Mouse (Mus musculus) liver, embryonic 11.5 days (tissue): Measurements from ENCODE around the gene Coro1b. TPM values are rescaled to one million over a fixed set of nuclear protein-coding genes. Genes with fewer than 3 reads are reported as not detected.
"Not testable (repeated sequence)": the region's sequence is repeated elsewhere in the genome, so short reads cannot be mapped to it uniquely, and the experiment has no call there.

Source experiments
- ATAC-seq: fragments of 200-750 bp; cut with Nextera tagmentation; replicated peaks from 2 replicates; pipeline ENCODE4 v1.8.0; 2017; ENCODE audit warnings: moderate number of reproducible peaks, mild to moderate bottlenecking, moderate TSS enrichment, moderate library complexity; ENCODE audit not compliant: low FRiP score
- DNase-seq: peaks from one replicate; pipeline ENCODE4 v3.0.0-alpha.2; 2017; ENCODE audit warnings: low spot score
- H3K27ac ChIP-seq: fragments of 300-500 bp; sonication (generic); 2 replicates; pipeline ENCODE4 v1.5.1; 2014; ENCODE audit warnings: mild to moderate bottlenecking, low read depth, low read length, control low read depth
- H3K27me3 ChIP-seq: fragments of 300-500 bp; sonication (generic); replicated peaks from 2 replicates; pipeline ENCODE4 v1.6.1; 2014; ENCODE audit warnings: low read length, mixed read lengths; ENCODE audit not compliant: control insufficient read depth, insufficient read depth
- H3K36me3 ChIP-seq: fragments of 300-500 bp; sonication (generic); 2 replicates; pipeline ENCODE4 v1.6.1; 2014; ENCODE audit warnings: mild to moderate bottlenecking, low read length, moderate library complexity, mixed read lengths; ENCODE audit not compliant: control insufficient read depth, insufficient read depth
- H3K4me1 ChIP-seq: fragments of 300-500 bp; sonication (generic); replicated peaks from 2 replicates; pipeline ENCODE4 v1.6.1; 2014; ENCODE audit warnings: low read length, mixed read lengths; ENCODE audit not compliant: control insufficient read depth, insufficient read depth
- H3K4me2 ChIP-seq: fragments of 300-500 bp; sonication (generic); 2 replicates; pipeline ENCODE4 v1.6.1; 2014; ENCODE audit warnings: mild to moderate bottlenecking, control low read depth, moderate library complexity
- H3K4me3 ChIP-seq: fragments of 300-500 bp; sonication (generic); 2 replicates; pipeline ENCODE4 v1.5.1; 2014; ENCODE audit warnings: low read depth, low read length, control low read depth
- H3K9ac ChIP-seq: fragments of 300-500 bp; sonication (generic); 2 replicates; pipeline ENCODE4 v1.6.1; 2014; ENCODE audit warnings: low read depth, low read length, control low read depth
- H3K9me3 ChIP-seq: fragments of 300-500 bp; sonication (generic); 2 replicates; pipeline ENCODE4 v1.6.1; 2016; ENCODE audit warnings: low read length, inconsistent platforms, mixed read lengths; ENCODE audit not compliant: control insufficient read depth
- WGBS: fragments of 180-500 bp; shearing (Covaris S2); extraction: QIAGEN DNeasy Blood & Tissue Kit; methylation state at CpG from one replicate; pipeline ENCODE4 v1.1.7; 2014; 5-methylcytosine and 5-hydroxymethylcytosine counted together
- polyA plus RNA-seq: library from polyadenylated mRNA; unstranded; fragments of >200 nt; fragmentation: Nextera tagmentation; extraction: Ambion mirVana; gene quantifications from 2 replicates; pipeline ENCODE4 v1.2.1, GENCODE M21; 2014

Coro1b gene
- polyA plus RNA-seq, 1 experiment from 2014 or later, result 126 TPM

DNA sequence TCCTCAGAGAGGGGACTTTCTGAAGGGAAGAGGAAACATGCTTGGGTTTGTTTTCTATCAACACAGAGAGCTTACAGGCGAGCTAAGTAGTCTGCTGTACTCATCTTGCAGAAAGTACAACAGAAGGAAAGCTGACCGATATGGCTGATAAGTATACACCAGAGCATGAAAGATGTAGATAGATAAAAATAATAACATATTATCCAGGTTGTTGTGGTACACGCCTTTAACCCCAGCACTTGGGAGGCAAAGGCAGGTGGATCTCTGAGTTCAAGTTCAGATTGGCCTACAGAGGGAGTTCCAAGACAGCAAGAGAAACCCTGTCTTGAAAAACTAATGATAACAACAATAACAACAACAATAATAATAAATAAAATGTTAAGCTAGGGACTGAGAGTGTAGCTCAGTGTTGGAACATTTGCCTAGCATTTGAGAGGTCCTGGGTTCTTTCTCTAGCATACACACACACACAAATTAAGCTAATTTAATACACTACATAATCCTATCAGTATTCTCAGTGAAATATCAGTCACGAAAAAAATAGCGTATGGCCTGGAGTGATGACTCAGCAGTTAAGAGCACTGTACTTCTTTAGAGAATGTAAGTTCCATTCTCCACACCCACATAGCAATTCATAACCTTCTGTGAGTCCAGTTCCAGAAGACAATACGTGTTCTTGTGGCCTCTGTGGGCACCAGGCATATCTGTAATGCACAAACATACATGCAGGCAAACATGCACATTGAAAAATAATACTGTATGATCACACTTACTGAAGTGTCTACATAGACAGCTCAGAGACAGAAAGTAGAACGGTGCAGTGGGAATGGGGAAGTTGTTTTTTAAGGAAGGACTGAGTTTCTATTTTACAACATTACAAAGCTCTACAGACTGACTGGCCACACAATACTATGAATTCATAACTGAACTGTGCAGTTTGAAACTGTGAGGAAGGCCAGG is 25.7 kb upstream of the Coro1b start:
- 66% methylated on average over 7 of the region's 7 CpGs for WGBS
- Histone ChIP-seq H3K27me3 (no peaks in the 10 kb centered on the region), H3K27ac (peak overlapping the region; percentile 47; the same call in 1 of the 2 replicates), H3K9me3 (no peaks in the 10 kb centered on the region), H3K36me3 (no peaks in the 10 kb centered on the region), H3K4me1 (peaks cover 26% of the 10 kb centered on the region), H3K4me3 (no peak overlapping the region), H3K4me2 (peak overlapping the region; percentile 6; the same call in 1 of the 2 replicates), H3K9ac (no peak overlapping the region)
- ATAC-seq (no peak), DNase-seq (no peak)

- H3K9ac ChIP-seq, result no peak overlapping the region
- no peak overlapping the region; the same call in 1 of the 2 replicates for H3K4me2 ChIP-seq
- 86% methylated on average over 4 of the region's 4 CpGs for WGBS
- peaks cover 26% of the 10 kb centered on the region for H3K4me1 ChIP-seq
- DNase-seq (no peak), ATAC-seq (no peak)
- peaks cover 4% of the 10 kb centered on the region; the same call in 1 of the 2 replicates for H3K36me3 ChIP-seq
- no peaks in the 10 kb centered on the region for H3K9me3 ChIP-seq
- no peaks in the 10 kb centered on the region for H3K27me3 ChIP-seq
- H3K4me3 ChIP-seq, result no peak overlapping the region
- no peak overlapping the region for H3K27ac ChIP-seq
Measured at GRCm38 (mm10) chr19:4124432-4124831, 24.0 kb upstream of the Coro1b start.

- H3K4me3 ChIP-seq, result peak overlapping the region; percentile 83
- H3K27ac ChIP-seq, DNase-seq, H3K36me3 ChIP-seq, H3K9me3 ChIP-seq, H3K27me3 ChIP-seq: not testable (repeated sequence)
- H3K4me2 ChIP-seq, result peak overlapping the region; percentile 87
- peaks cover 22% of the 10 kb centered on the region for H3K4me1 ChIP-seq
- ATAC-seq, result peak; percentile 19
- peak overlapping the region; percentile 65 for H3K9ac ChIP-seq
- WGBS, result 23% methylated on average over 4 of the region's 4 CpGs
Measured at GRCm38 (mm10) chr19:4125268-4125667, 23.2 kb upstream of the Coro1b start.

DNA sequence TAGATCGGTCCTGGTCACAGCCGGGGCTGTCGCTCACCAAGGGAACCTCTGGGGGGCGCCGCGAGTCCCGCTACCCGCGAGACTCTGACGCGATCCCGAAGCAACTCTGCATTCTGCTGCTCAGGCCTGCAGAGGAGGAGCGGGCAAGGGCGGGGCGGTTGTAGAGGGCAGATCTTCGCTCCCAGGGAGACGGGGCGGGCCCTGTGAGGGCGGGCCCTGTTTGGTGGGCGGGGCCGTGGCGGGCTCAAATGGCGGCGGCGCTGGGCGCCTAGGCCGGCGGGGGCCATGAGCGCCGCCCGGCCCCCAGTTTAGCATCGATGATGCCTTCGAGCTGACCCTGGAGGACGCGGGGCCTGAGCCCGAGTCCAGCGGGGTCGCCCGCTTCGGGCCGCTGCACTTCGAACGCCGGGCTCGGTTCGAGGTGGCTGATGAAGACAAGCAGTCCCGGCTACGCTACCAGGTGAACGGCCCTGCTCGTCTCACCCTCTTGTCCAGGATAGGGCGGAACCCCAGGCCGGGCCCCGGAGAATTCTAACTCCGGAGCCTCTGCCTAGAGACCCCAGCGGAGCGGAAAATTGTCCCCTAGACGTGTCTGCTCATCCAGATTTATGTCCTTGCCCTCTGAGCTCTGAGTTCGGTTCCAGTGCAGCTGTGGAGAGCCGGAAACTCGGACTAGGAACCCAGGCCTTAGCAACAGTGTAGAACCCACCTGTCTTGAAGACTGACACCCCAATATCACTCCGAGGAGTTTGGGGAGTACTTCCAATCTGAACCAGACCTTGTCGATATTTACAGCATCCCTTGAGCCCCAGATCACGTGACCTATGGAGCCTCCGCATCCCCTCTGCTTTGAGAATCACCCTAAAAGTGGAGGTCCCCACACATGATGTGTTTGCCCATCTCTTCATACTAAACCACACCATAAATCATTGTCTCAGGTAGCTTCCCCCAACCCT is 22.4 kb upstream of the Coro1b start, which contains the start of gene Aip:
TSS of gene Aip (minus strand) at position 118 of the 956 bp plus-strand sequence.
- WGBS, result 2% methylated on average over 63 of the region's 64 CpGs
- Histone ChIP-seq H3K27ac (peak within 1 kb of the TSS; percentile 70), H3K9ac (peak within 1 kb of the TSS; percentile 90), H3K4me1 (peaks cover 24% of the 10 kb centered on the region), H3K4me3 (peak within 1 kb of the TSS; percentile 83), H3K36me3 (peaks cover 4% of the 10 kb centered on the region; the same call in 1 of the 2 replicates), H3K4me2 (peak within 1 kb of the TSS; percentile 87), H3K27me3 (no peaks in the 10 kb centered on the region), H3K9me3 (no peaks in the 10 kb centered on the region)
- ATAC-seq (peak; percentile 93), DNase-seq (peak; percentile 98)

GRCm38 (mm10) chr19:4126759-4127495 is 21.5 kb upstream of the Coro1b start:
- H3K4me1 ChIP-seq, result peaks cover 32% of the 10 kb centered on the region
- H3K27ac ChIP-seq, result 0 out of 2 replicates have a peak overlapping the region, but pooled peaks have one; percentile 13
- 68% methylated on average over 7 of the region's 7 CpGs for WGBS

DNA sequence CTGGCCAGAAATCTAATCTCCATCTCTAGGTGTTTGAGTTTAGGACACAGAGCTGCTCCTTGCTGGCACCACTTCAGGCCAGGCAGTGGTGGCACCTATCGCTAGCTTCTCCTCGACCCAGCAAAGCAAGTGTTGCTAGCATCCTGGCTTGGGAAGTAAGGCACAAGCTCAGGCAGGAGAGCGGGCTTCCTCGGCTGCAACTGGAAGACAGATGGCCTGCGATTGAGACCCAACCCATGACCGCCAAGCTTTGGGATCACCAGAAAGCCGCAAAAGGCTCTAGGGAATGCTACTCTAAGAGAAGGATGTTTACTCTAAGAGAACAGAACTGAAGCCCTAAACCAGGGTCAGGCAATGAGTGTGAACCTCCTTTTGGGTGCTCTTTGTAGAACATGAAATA is 19.0 kb upstream of the Coro1b start:
- no peak overlapping the region for H3K4me2 ChIP-seq
- no peak for ATAC-seq
- no peak overlapping the region for H3K9ac ChIP-seq
- no peak overlapping the region for H3K27ac ChIP-seq
- WGBS, result 92% methylated on average over 7 of the region's 7 CpGs
- no peaks in the 10 kb centered on the region for H3K9me3 ChIP-seq
- DNase-seq, result no peak
- peaks cover 14% of the 10 kb centered on the region for H3K36me3 ChIP-seq
- H3K27me3 ChIP-seq, result no peaks in the 10 kb centered on the region
- no peak overlapping the region for H3K4me3 ChIP-seq
- peaks cover 26% of the 10 kb centered on the region for H3K4me1 ChIP-seq

More at GRCm38 (mm10) chr19:4126759-4127495, 21.5 kb upstream of the Coro1b start:
- Histone ChIP-seq H3K4me2 (peak overlapping the region; percentile 87), H3K9ac (peak overlapping the region; percentile 90), H3K9me3 (no peaks in the 10 kb centered on the region), H3K4me3 (peak overlapping the region; percentile 83), H3K36me3 (peaks cover 9% of the 10 kb centered on the region), H3K27me3 (no peaks in the 10 kb centered on the region)
- ATAC-seq, result no peak
- no peak for DNase-seq

GRCm38 (mm10) chr19:4130106-4130505 is 18.3 kb upstream of the Coro1b start:
- ATAC-seq, result no peak
- Histone ChIP-seq H3K9me3 (no peaks in the 10 kb centered on the region), H3K4me3 (no peak overlapping the region; the same call in 1 of the 2 replicates), H3K4me2 (peak overlapping the region; percentile 47), H3K36me3 (peaks cover 14% of the 10 kb centered on the region), H3K27me3 (no peaks in the 10 kb centered on the region), H3K4me1 (peaks cover 26% of the 10 kb centered on the region), H3K9ac (no peak overlapping the region), H3K27ac (no peak overlapping the region)
- WGBS, result 84% methylated on average over 4 of the region's 4 CpGs
- DNase-seq, result no peak
